Mouse (Mus musculus): Measurements from ENCODE around the gene 1700016D06Rik. TPM values are rescaled to one million over a fixed set of nuclear protein-coding genes. Genes with fewer than 3 reads are reported as not detected.

1700016D06Rik gene
- total and polyA plus RNA-seq, 3 experiments = not detected

GRCm38 (mm10) chr8:11746850-11747600, 46.2 kb upstream of the 1700016D06Rik start:
- no peaks in the 10 kb centered on the region for H3K4me1 ChIP-seq (ENCODE audit: control insufficient read depth in 1 of 2, insufficient read depth in 2 of 2)
- DNase-seq (ENCODE audit: extremely low read depth) = no peak
- no peak overlapping the region for H3K9ac ChIP-seq (ENCODE audit: insufficient read depth, low read depth)
- in situ Hi-C loops (cut with MboI; ENCODE audit: low pct_ligation_motif_present, low pct_unique_long_range_greater_than_20kb, low sequenced_read_pairs) (loop anchor here (10.0 kb wide), 1 partner anchor 198 kb away; no protein-coding TSS in a partner anchor), dilution Hi-C loops (cut with MboI; ENCODE audit: extremely low pct_ligation_motif_present, extremely low pct_unique_long_range_greater_than_20kb, low sequenced_read_pairs) (no loop called here)
- no peaks in the 10 kb centered on the region for H3K79me2 ChIP-seq (replicated peaks; ENCODE audit: control insufficient read depth, extremely low read depth, insufficient read depth, poor library complexity, severe bottlenecking)
- no peak overlapping the region for H3K4me3 ChIP-seq (replicated peaks in 1 of 3; ENCODE audit: low read depth in 2 of 3, low read length in 2 of 3, poor library complexity in 1 of 3)
- peaks cover 6% of the 10 kb centered on the region for H3K9me3 ChIP-seq (replicated peaks; ENCODE audit: low read length)
- peaks cover 87% of the 10 kb centered on the region for H3K27me3 ChIP-seq (replicated peaks)
- no peak overlapping the region for H3K4me2 ChIP-seq (ENCODE audit: insufficient read depth, low read depth, poor library complexity, severe bottlenecking)
- no peaks in the 10 kb centered on the region for H3K36me3 ChIP-seq (replicated peaks in 1 of 2; ENCODE audit: control insufficient read depth in 1 of 2, insufficient read depth in 1 of 2, low read length in 1 of 2)
- TF ChIP-seq GABPA (IDR thresholded peaks at IDR 0.05; ENCODE audit: insufficient replicate concordance, low read depth, low read length) (no peak), MAZ (IDR thresholded peaks at IDR 0.05; ENCODE audit: low read depth, low read length) (no peak), ETS1 (conservative IDR thresholded peaks at IDR 0.05; ENCODE audit: low read depth, low read length) (no peak), ZC3H11A (IDR thresholded peaks at IDR 0.05; ENCODE audit: low read depth, low read length) (no peak), POLR2AphosphoS2 (IDR thresholded peaks at IDR 0.05; ENCODE audit: low read depth, low read length) (no peak), NELFE (IDR thresholded peaks at IDR 0.05; ENCODE audit: low read depth, low read length) (no peak)
- no peak overlapping the region for H3K27ac ChIP-seq (ENCODE audit: insufficient read depth, low read depth)

GRCm38 (mm10) chr8:11743580-11743979, 42.7 kb upstream of the 1700016D06Rik start:
- dilution Hi-C loops (cut with MboI; ENCODE audit: extremely low pct_ligation_motif_present, extremely low pct_unique_long_range_greater_than_20kb, low sequenced_read_pairs) (no loop called here), in situ Hi-C loops (cut with MboI; ENCODE audit: low pct_ligation_motif_present, low pct_unique_long_range_greater_than_20kb, low sequenced_read_pairs) (loop anchor here (10.0 kb wide), 1 partner anchor 201 kb away; no protein-coding TSS in a partner anchor)
- Histone ChIP-seq H3K27me3 (replicated peaks) (peaks cover 96% of the 10 kb centered on the region), H3K4me2 (ENCODE audit: insufficient read depth, low read depth, poor library complexity, severe bottlenecking) (no peak overlapping the region), H3K79me2 (replicated peaks; ENCODE audit: control insufficient read depth, extremely low read depth, insufficient read depth, poor library complexity, severe bottlenecking) (no peaks in the 10 kb centered on the region), H3K36me3 (replicated peaks in 1 of 2; ENCODE audit: control insufficient read depth in 1 of 2, insufficient read depth in 1 of 2, low read length in 1 of 2) (no peaks in the 10 kb centered on the region), H3K27ac (ENCODE audit: insufficient read depth, low read depth) (no peak overlapping the region), H3K4me3 (replicated peaks in 1 of 3; ENCODE audit: low read depth in 2 of 3, low read length in 2 of 3, poor library complexity in 1 of 3) (no peak overlapping the region), H3K9me3 (replicated peaks; ENCODE audit: low read length) (peaks cover 6% of the 10 kb centered on the region), H3K4me1 (ENCODE audit: control insufficient read depth in 1 of 2, insufficient read depth in 2 of 2) (no peaks in the 10 kb centered on the region), H3K9ac (ENCODE audit: insufficient read depth, low read depth) (no peak overlapping the region)
- no peak for DNase-seq (ENCODE audit: extremely low read depth)
- TF ChIP-seq TCF12 (IDR thresholded peaks at IDR 0.05; ENCODE audit: low read depth, low read length) (no peak), HCFC1 (IDR thresholded peaks at IDR 0.05; ENCODE audit: low read depth, low read length) (no peak), RAD21 (IDR thresholded peaks at IDR 0.05; ENCODE audit: low read depth, low read length) (no peak), JUND (conservative IDR thresholded peaks at IDR 0.05; ENCODE audit: low read depth, low read length) (no peak), IRF4 (IDR thresholded peaks at IDR 0.05; ENCODE audit: low read depth, low read length) (no peak), POLR2A (IDR thresholded peaks at IDR 0.05; ENCODE audit: low read depth, low read length) (no peak), ZNF384 (IDR thresholded peaks at IDR 0.05; ENCODE audit: low read depth, low read length) (no peak), UBTF (IDR thresholded peaks at IDR 0.05; ENCODE audit: low read depth, low read length) (no peak), USF1 (IDR thresholded peaks at IDR 0.05; ENCODE audit: low read depth, low read length) (no peak), MEF2A (IDR thresholded peaks at IDR 0.05; ENCODE audit: borderline replicate concordance, low read depth, low read length) (no peak), CTCF (conservative IDR thresholded peaks at IDR 0.05 in 1 of 2, IDR thresholded peaks at IDR 0.05 in 1 of 2; ENCODE audit: low read depth in 2 of 2, low read length in 2 of 2) (no peak), ELF1 (IDR thresholded peaks at IDR 0.05; ENCODE audit: low read depth, low read length) (no peak)
